Mouse (Mus musculus) T-cell, adult 66 days (primary cell): ENCODE data around the gene Entpd2. TPM values are rescaled to one million over a fixed set of nuclear protein-coding genes. Genes with fewer than 3 reads are reported as not detected.

ENCODE experiments used
- total RNA-seq, 2 experiments: library from RNA; stranded (reverse); gene quantifications; 3 replicates in 1 of 2; 4 replicates in 1 of 2; pipeline ENCODE4 v1.2.4; 2023

The Entpd2 gene
- total RNA-seq, result not detected

GRCm38 (mm10) chr2:25395721-25396596 lies at the start of gene Entpd2:
Entpd2 (plus strand) TSS chr2:25395874.

DNA sequence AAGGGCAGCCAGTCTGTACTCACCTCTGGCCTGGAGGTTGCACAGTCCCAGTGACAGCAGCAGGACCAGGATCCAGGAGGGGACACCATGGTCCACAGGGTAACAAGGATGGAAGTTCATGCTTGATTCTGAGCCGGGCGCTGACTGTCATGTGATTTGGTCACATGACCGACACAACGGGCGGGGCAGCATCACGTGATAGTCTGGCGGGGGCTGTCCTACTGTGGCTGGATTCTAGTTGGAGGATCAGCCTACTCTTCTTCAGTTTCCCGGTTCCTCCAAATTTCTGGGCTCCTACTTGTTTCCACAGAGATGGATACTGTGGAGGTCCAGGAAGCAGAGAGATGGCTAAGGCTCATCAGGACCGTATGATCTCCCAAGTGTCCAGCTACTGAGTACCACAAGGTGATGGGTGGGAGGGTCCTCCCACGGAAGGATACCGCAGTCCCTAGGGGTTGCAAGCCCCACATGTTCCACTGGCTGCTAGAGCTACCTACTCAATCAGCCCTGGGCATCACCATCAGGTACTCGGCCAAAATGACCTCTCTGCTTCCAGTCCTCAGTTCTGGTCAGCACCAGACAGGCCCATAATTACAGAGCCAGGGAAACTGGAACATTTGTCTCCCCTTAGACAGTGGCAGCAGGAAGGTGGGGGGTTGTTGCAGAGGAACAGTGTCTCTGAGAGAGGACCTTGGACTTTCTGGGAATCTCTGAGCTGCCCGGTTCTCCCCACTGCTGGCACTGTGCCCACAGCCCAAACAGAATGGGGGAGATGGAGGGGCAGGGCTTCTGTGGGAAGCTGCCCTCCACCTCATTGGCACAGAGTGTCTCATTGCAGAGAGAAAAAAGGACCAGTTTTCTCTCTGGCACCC lies 39.2 kb upstream of the Entpd2 start, which contains the start of gene Dpp7:
Gene Dpp7 (minus strand): TSS at position 152 of the 872 bp plus-strand sequence.

DNA sequence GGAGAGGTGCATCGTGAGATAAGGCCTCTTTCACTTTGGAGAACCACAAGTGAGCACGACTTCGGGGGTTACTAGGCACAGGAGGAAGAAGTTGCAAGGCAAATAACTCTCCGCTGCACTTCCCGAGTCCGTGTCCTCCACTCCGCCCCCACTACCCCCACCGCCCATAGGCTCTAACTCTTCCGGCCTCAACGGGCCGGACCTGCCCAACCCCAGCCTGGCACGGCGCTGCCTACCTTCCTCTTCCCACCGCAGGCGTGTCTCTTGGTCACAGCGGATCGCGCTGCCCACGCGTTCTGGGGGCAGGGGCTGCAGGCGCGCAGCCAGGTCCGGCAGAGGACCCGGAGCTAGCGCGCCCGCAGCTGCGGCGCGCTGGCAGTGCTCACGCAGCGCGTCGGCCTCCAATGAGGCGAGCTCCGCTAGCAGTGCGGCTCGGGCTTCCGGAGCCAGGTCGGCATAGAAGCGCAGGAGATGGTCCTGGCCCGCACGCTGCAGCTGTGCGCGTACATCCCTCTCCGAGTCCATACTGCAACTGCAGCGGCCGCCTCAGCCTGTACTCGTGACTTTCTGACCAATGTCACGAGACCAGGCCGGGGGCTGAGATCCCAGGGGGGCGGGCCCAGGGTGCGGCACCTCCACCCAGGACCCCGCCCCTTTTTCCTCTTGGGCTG lies 30.4 kb upstream of the Entpd2 start, which contains the start of gene Uap1l1:
Gene Uap1l1 (minus strand): TSS at position 592 of the 671 bp plus-strand sequence.

DNA sequence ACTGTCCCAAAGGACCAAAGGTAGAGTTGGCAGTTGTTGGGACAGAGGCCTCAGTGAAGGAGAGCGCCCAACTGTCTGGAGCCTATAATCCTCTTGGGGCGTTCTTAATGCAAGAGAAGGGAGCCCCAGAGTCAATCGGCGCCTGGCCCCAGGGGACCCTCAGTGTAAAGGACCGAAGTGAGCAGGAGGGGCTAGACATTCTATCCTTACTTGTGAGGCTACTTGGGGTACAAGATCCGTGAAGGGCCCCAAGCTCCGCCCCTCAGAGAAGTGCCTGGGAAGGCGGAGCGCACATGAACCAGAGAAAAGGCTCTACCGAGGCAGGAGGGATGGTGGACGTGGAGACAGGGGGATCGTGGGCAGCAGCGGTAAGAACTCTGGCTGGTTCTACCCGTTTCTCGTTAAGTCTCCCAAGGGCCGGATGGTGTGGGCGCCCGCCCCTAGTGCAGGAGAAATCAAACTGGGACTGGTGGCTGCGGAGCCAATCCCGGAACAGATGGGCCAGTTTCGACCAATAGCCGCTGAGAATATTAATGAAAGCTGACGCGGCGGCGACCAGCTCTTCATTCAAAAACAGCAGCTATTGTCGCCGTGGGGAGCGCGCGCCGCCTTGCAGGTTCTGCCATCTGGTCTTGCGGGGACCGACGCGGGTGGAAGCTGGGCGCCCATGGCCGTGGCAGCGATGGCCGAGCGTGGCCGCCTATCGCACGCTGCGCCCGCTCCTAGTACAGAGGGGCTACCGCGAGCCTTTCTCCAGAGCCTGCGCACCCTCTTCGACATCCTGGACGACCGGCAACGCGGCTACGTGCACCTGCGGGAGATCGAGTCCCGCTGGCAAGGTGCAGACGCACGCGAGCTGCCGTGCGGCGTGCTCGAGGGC lies 23.7 kb upstream of the Entpd2 start, which contains the start of gene Sapcd2:
Gene Sapcd2 (plus strand): TSS at position 558 of the 880 bp plus-strand sequence.

GRCm38 (mm10) chr2:25399051-25399450 lies 3.4 kb downstream of the Entpd2 start, which contains the start of gene Npdc1:
Npdc1 (plus strand) TSS chr2:25399351.

GRCm38 (mm10) chr2:25422587-25423410 lies 27.1 kb downstream of the Entpd2 start, which contains the start of gene Fut7:
Fut7 (plus strand) TSS chr2:25423267.

GRCm38 (mm10) chr2:25428442-25429236 lies 33.0 kb downstream of the Entpd2 start, which contains the start of gene Abca2:
Abca2 (plus strand) TSS chr2:25428703.

Other genes with a start within 250 kb of the Entpd2 start
- gene Nrarp, start 215.1 kb upstream of the Entpd2 start, total RNA-seq, result 1 to 10 TPM; 2.8 to 5.0 TPM
- 10 to 100 TPM; 35.7 to 39.1 TPM for gene Tor4a, start 199.0 kb upstream of the Entpd2 start, total RNA-seq
- gene Nelfb, start 184.4 kb upstream of the Entpd2 start, total RNA-seq, result 10 to 100 TPM; 74.8 to 89.9 TPM
- under 1 TPM in 1 of 2 experiments, not detected in 1; 0.50 TPM for gene Stpg3, start 181.2 kb upstream of the Entpd2 start, total RNA-seq
- not detected for gene Fam166a, start 177.1 kb upstream of the Entpd2 start, total RNA-seq
- gene Tubb4b, start 171.2 kb upstream of the Entpd2 start, total RNA-seq, result 100 to 1,000 TPM; 122 to 138 TPM
- not detected for gene Slc34a3, start 161.5 kb upstream of the Entpd2 start, total RNA-seq
- not detected for gene Rnf224, start 159.1 kb upstream of the Entpd2 start, total RNA-seq
- 1 to 10 TPM in 1 of 2 experiments, under 1 TPM in 1; 0.82 to 1.4 TPM for gene Rnf208, start 153.6 kb upstream of the Entpd2 start, total RNA-seq
- gene Cysrt1, start 153.4 kb upstream of the Entpd2 start, total RNA-seq, result not detected
- gene AL732309.1, start 149.0 kb upstream of the Entpd2 start, total RNA-seq, result 10 to 100 TPM in 1 of 2 experiments, 1 to 10 TPM in 1; 9.0 to 11.1 TPM
- 10 to 100 TPM; 16.7 to 17.9 TPM for gene Tmem203, start 140.4 kb upstream of the Entpd2 start, total RNA-seq
- 10 to 100 TPM; 15.9 to 22.1 TPM for gene Tprn, start 133.3 kb upstream of the Entpd2 start, total RNA-seq
- 10 to 100 TPM; 43.8 to 45.5 TPM for gene Ssna1, start 123.4 kb upstream of the Entpd2 start, total RNA-seq
- gene Anapc2, start 123.4 kb upstream of the Entpd2 start, total RNA-seq, result 100 to 1,000 TPM; 108 to 110 TPM
- gene Tmem210, start 107.7 kb upstream of the Entpd2 start, total RNA-seq, result not detected
- not detected for gene Lrrc26, start 106.0 kb upstream of the Entpd2 start, total RNA-seq
- not detected for gene Grin1, start 76.7 kb upstream of the Entpd2 start, total RNA-seq
- gene Man1b1, start 63.5 kb upstream of the Entpd2 start, total RNA-seq, result 10 to 100 TPM; 46.4 to 46.6 TPM
- 10 to 100 TPM; 10.7 to 22.7 TPM for gene Dpp7, start 39.5 kb upstream of the Entpd2 start, total RNA-seq
- gene Uap1l1, start 30.2 kb upstream of the Entpd2 start, total RNA-seq, result 10 to 100 TPM in 1 of 2 experiments, 1 to 10 TPM in 1; 8.9 to 12.4 TPM
- 1 to 10 TPM in 1 of 2 experiments, under 1 TPM in 1; 0.39 to 2.7 TPM for gene Sapcd2, start 23.6 kb upstream of the Entpd2 start, total RNA-seq
- gene Npdc1, start 3.5 kb downstream of the Entpd2 start, total RNA-seq, result 1 to 10 TPM; 3.3 to 3.8 TPM
- under 1 TPM; 0.39 to 0.73 TPM for gene Fut7, start 27.4 kb downstream of the Entpd2 start, total RNA-seq
- gene Abca2, start 32.8 kb downstream of the Entpd2 start, total RNA-seq, result 10 to 100 TPM; 82.9 to 83.2 TPM
- 1 to 10 TPM in 1 of 2 experiments, not detected in 1; 1.4 TPM for gene Clic3, start 61.0 kb downstream of the Entpd2 start, total RNA-seq
- 10 to 100 TPM; 71.5 to 79.3 TPM for gene Paxx, start 65.2 kb downstream of the Entpd2 start, total RNA-seq
- gene Ptgds, start 74.2 kb downstream of the Entpd2 start, total RNA-seq, result not detected
- not detected for gene Lcn12, start 98.0 kb downstream of the Entpd2 start, total RNA-seq
- gene Fbxw5, start 104.9 kb downstream of the Entpd2 start, total RNA-seq, result 10 to 100 TPM; 51.3 to 54.9 TPM
- gene C8g, start 105.8 kb downstream of the Entpd2 start, total RNA-seq, result 1 to 10 TPM; 1.0 to 1.3 TPM
- gene Traf2, start 151.1 kb downstream of the Entpd2 start, total RNA-seq, result 10 to 100 TPM; 45.3 to 55.1 TPM
- gene Edf1, start 162.0 kb downstream of the Entpd2 start, total RNA-seq, result 100 to 1,000 TPM; 121 to 134 TPM
- 1 to 10 TPM; 2.2 to 4.3 TPM for gene Mamdc4, start 179.0 kb downstream of the Entpd2 start, total RNA-seq
- 10 to 100 TPM; 22.0 to 26.5 TPM for gene Phpt1, start 179.3 kb downstream of the Entpd2 start, total RNA-seq
- gene Ajm1, start 185.9 kb downstream of the Entpd2 start, total RNA-seq, result 1 to 10 TPM in 1 of 2 experiments, under 1 TPM in 1; 0.76 to 2.1 TPM
- gene Rabl6, start 212.6 kb downstream of the Entpd2 start, total RNA-seq, result 100 to 1,000 TPM; 121 to 124 TPM
- gene Ccdc183, start 221.8 kb downstream of the Entpd2 start, total RNA-seq, result not detected
- 1 to 10 TPM in 1 of 2 experiments, not detected in 1; 1.0 TPM for gene Tmem141, start 226.1 kb downstream of the Entpd2 start, total RNA-seq
- gene Fcna, start 232.2 kb downstream of the Entpd2 start, total RNA-seq, result 1 to 10 TPM; 4.1 to 6.8 TPM